Mouse (Mus musculus) forebrain, embryonic 13.5 days (tissue): ENCODE measurements at regions not wholly inside any gene's neighbourhood (a gene's known extent, or its start where the extent isn't known, plus 50 kb on each side); places are given as distances from the start of the nearest gene placed in this dataset.

Experiments
- ATAC-seq: fragments of 200-750 bp; cut with Nextera tagmentation; 2 replicates; pipeline ENCODE4 v1.8.0; 2017
- H3K27ac ChIP-seq: fragments of 300-500 bp; sonication (generic); 2 replicates; pipeline ENCODE4 v1.5.1; 2015; ENCODE audit warnings: inconsistent platforms, mild to moderate bottlenecking, moderate library complexity
- H3K27me3 ChIP-seq: fragments of 300-500 bp; sonication (generic); 2 replicates; pipeline ENCODE4 v1.6.1; 2015; ENCODE audit warnings: mild to moderate bottlenecking, inconsistent platforms
- H3K36me3 ChIP-seq: fragments of 300-500 bp; sonication (generic); 2 replicates; pipeline ENCODE4 v1.6.1; 2015; ENCODE audit warnings: mild to moderate bottlenecking, inconsistent platforms; ENCODE audit not compliant: poor library complexity, severe bottlenecking
- H3K4me1 ChIP-seq: fragments of 300-500 bp; sonication (generic); 2 replicates; pipeline ENCODE4 v1.6.1; 2015; ENCODE audit warnings: inconsistent platforms
- H3K4me2 ChIP-seq: fragments of 300-500 bp; sonication (generic); 2 replicates; pipeline ENCODE4 v1.6.1; 2015; ENCODE audit warnings: inconsistent platforms, mild to moderate bottlenecking, moderate library complexity
- H3K4me3 ChIP-seq: fragments of 300-500 bp; sonication (generic); 2 replicates; pipeline ENCODE4 v1.5.1; 2015; ENCODE audit warnings: mild to moderate bottlenecking, inconsistent platforms
- H3K9ac ChIP-seq: fragments of 300-500 bp; sonication (generic); 2 replicates; pipeline ENCODE4 v1.6.1; 2015; ENCODE audit warnings: mild to moderate bottlenecking, inconsistent platforms
- H3K9me3 ChIP-seq: fragments of 300-500 bp; sonication (generic); replicated peaks from 2 replicates; pipeline ENCODE4 v1.6.1; 2016; ENCODE audit warnings: inconsistent platforms
- whole genome bisulfite sequencing: fragments of 180-500 bp; shearing (Covaris S2); methylation state at CpG from one replicate; pipeline ENCODE4 v1.1.7; 2015; 5-methylcytosine and 5-hydroxymethylcytosine counted together

- Histone ChIP-seq H3K9ac (no peak overlapping the region), H3K4me2 (no peak overlapping the region), H3K27me3 (no peaks in the 10 kb centered on the region), H3K4me1 (no peaks in the 10 kb centered on the region), H3K9me3 (no peaks in the 10 kb centered on the region), H3K36me3 (no peaks in the 10 kb centered on the region), H3K4me3 (no peak overlapping the region), H3K27ac (no peak overlapping the region)
- WGBS = 94% methylated on average over 8 of the region's 8 CpGs
- no peak for ATAC-seq
Measured at GRCm38 (mm10) chr13:18063677-18064076, 70.5 kb upstream of the Yae1d1 start.

GRCm38 (mm10) chr13:18060265-18060664 is 67.1 kb upstream of the Yae1d1 start:
- ATAC-seq = no peak
- Histone ChIP-seq H3K4me1 (no peaks in the 10 kb centered on the region), H3K9me3 (no peaks in the 10 kb centered on the region), H3K4me3 (no peak overlapping the region), H3K36me3 (no peaks in the 10 kb centered on the region), H3K27me3 (no peaks in the 10 kb centered on the region), H3K4me2 (no peak overlapping the region), H3K9ac (no peak overlapping the region), H3K27ac (no peak overlapping the region)
- WGBS = 38% methylated on average over 2 of the region's 2 CpGs

GRCm38 (mm10) chr13:18057231-18057912 is 64.2 kb upstream of the Yae1d1 start:
- no peak overlapping the region for H3K9ac ChIP-seq
- H3K27ac ChIP-seq = no peak overlapping the region
- peaks cover 7% of the 10 kb centered on the region; the same call in 1 of the 2 replicates for H3K9me3 ChIP-seq
- no peaks in the 10 kb centered on the region for H3K36me3 ChIP-seq
- no peaks in the 10 kb centered on the region for H3K4me1 ChIP-seq
- ATAC-seq = peak; percentile 95
- WGBS = 32% methylated on average over 8 of the region's 8 CpGs
- H3K4me2 ChIP-seq = no peak overlapping the region
- H3K4me3 ChIP-seq = no peak overlapping the region
- H3K27me3 ChIP-seq = no peaks in the 10 kb centered on the region

GRCm38 (mm10) chr13:18056816-18057215 is 63.7 kb upstream of the Yae1d1 start:
- H3K9ac ChIP-seq = no peak overlapping the region
- H3K27ac ChIP-seq = no peak overlapping the region
- H3K4me2 ChIP-seq = no peak overlapping the region
- H3K27me3 ChIP-seq = no peaks in the 10 kb centered on the region
- H3K4me3 ChIP-seq = no peak overlapping the region
- no peaks in the 10 kb centered on the region for H3K4me1 ChIP-seq
- H3K9me3 ChIP-seq = peaks cover 11% of the 10 kb centered on the region; the same call in 1 of the 2 replicates
- ATAC-seq = peak; percentile 64
- WGBS = 61% methylated on average over 3 of the region's 3 CpGs
- H3K36me3 ChIP-seq = no peaks in the 10 kb centered on the region

- Histone ChIP-seq H3K9me3 (no peaks in the 10 kb centered on the region), H3K36me3 (no peaks in the 10 kb centered on the region), H3K4me1 (no peaks in the 10 kb centered on the region), H3K9ac (no peak overlapping the region), H3K4me3 (no peak overlapping the region), H3K27me3 (no peaks in the 10 kb centered on the region), H3K27ac (no peak overlapping the region), H3K4me2 (no peak overlapping the region)
- no peak for ATAC-seq
- WGBS = 92% methylated on average over 6 of the region's 6 CpGs
Measured at GRCm38 (mm10) chr13:18043154-18043553, 50.0 kb upstream of the Yae1d1 start.
